Mouse (Mus musculus): Measurements from ENCODE around the gene Synm. TPM values are rescaled to one million over a fixed set of nuclear protein-coding genes. Genes with fewer than 3 reads are reported as not detected.

The Synm gene
- total and polyA plus RNA-seq, 2 experiments from 2014 or later: 4.7 to 6.0 TPM

DNA sequence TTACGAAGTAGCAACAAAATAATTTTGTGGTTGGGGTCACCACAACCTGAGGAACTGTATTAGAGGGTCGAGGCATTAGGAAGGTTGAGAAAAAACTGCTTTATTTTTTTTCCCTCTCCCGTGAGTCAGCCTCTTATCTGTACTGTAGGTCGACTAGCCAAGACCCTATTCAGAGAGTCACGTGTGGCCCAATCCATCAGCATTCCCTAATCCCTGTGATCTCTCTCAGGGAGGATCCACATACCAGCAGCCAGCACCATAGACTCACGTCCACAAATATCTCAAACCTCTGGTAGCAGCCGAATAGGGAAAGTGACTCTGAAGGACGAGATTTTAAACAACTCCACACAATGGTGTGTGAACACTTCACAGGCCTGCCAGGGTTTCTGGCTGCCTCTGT lies 37.5 kb upstream of the Synm start:
- Histone ChIP-seq H3K27me3 (ENCODE audit: insufficient read depth, low read length) (no peaks in the 10 kb centered on the region), H3K4me3 (ENCODE audit: low read depth, low read length) (no peak overlapping the region), H3K9me3 (ENCODE audit: low read length) (no peaks in the 10 kb centered on the region), H3K9ac (replicated peaks; ENCODE audit: low read length, poor library complexity, severe bottlenecking) (no peak overlapping the region), H3K27ac (ENCODE audit: low read depth, low read length) (no peak overlapping the region), H3K4me2 (ENCODE audit: low read depth, low read length, poor library complexity, severe bottlenecking) (no peak overlapping the region), H3K36me3 (ENCODE audit: insufficient read depth, low read length) (no peaks in the 10 kb centered on the region), H3K4me1 (ENCODE audit: insufficient read depth, low read length) (no peaks in the 10 kb centered on the region)
- no peak for ATAC-seq (ENCODE audit: low FRiP score)
- 35% methylated on average over 8 of the region's 8 CpGs for WGBS
- no peak for DNase-seq (ENCODE audit: low spot score)
- no peak for TF ChIP-seq CTCF (IDR thresholded peaks at IDR 0.05)

- no peak for DNase-seq (ENCODE audit: low spot score)
- H3K9me3 ChIP-seq (ENCODE audit: low read length): no peaks in the 10 kb centered on the region
- 73% methylated on average over 7 of the region's 7 CpGs for WGBS
- H3K4me2 ChIP-seq (ENCODE audit: low read depth, low read length, poor library complexity, severe bottlenecking): no peak overlapping the region
- no peak overlapping the region for H3K9ac ChIP-seq (replicated peaks; ENCODE audit: low read length, poor library complexity, severe bottlenecking)
- no peak for TF ChIP-seq CTCF (IDR thresholded peaks at IDR 0.05)
- H3K27ac ChIP-seq (ENCODE audit: low read depth, low read length): no peak overlapping the region
- H3K4me3 ChIP-seq (ENCODE audit: low read depth, low read length): no peak overlapping the region
- H3K36me3 ChIP-seq (ENCODE audit: insufficient read depth, low read length): no peaks in the 10 kb centered on the region
- ATAC-seq (ENCODE audit: low FRiP score): no peak
- no peaks in the 10 kb centered on the region for H3K27me3 ChIP-seq (ENCODE audit: insufficient read depth, low read length)
- H3K4me1 ChIP-seq (ENCODE audit: insufficient read depth, low read length): no peaks in the 10 kb centered on the region
These were observed 33.9 kb upstream of the Synm start for GRCm38 (mm10) chr7:67793449-67793848.

- no peaks in the 10 kb centered on the region for H3K27me3 ChIP-seq (ENCODE audit: insufficient read depth, low read length)
- ATAC-seq (ENCODE audit: low FRiP score) (no peak), DNase-seq (ENCODE audit: low spot score) (no peak)
- no peak overlapping the region for H3K4me3 ChIP-seq (ENCODE audit: low read depth, low read length)
- no peaks in the 10 kb centered on the region for H3K9me3 ChIP-seq (ENCODE audit: low read length)
- no peaks in the 10 kb centered on the region for H3K36me3 ChIP-seq (ENCODE audit: insufficient read depth, low read length)
- no peaks in the 10 kb centered on the region for H3K4me1 ChIP-seq (ENCODE audit: insufficient read depth, low read length)
- 61% methylated on average over 7 of the region's 7 CpGs for WGBS
- no peak for TF ChIP-seq CTCF (IDR thresholded peaks at IDR 0.05)
- H3K27ac ChIP-seq (ENCODE audit: low read depth, low read length): no peak overlapping the region
- H3K4me2 ChIP-seq (ENCODE audit: low read depth, low read length, poor library complexity, severe bottlenecking): no peak overlapping the region
- no peak overlapping the region for H3K9ac ChIP-seq (replicated peaks; ENCODE audit: low read length, poor library complexity, severe bottlenecking)
These were observed 31.7 kb upstream of the Synm start for GRCm38 (mm10) chr7:67791256-67791655.

DNA sequence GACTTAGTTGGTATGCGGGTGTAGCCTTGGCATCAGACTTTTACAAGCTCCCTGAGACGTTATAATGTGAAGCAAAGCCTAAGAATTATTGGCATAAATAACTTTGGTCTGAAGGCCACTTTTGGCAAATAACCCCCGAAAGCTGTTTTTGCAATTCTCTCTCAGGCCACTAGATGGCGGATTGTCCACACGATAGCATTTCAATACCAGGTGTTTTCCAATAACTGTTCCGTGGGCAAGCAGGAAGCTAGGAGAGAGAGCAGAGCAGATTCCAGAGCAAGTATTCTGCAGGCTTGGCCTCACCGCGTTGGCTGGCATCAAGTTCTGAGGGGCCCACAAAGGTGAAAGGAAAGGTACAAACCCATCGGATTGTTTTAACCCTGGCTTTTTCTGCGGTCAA lies 29.2 kb upstream of the Synm start:
- Histone ChIP-seq H3K4me3 (ENCODE audit: low read depth, low read length) (no peak overlapping the region), H3K9ac (replicated peaks; ENCODE audit: low read length, poor library complexity, severe bottlenecking) (no peak overlapping the region), H3K4me2 (ENCODE audit: low read depth, low read length, poor library complexity, severe bottlenecking) (no peak overlapping the region), H3K27ac (ENCODE audit: low read depth, low read length) (no peak overlapping the region), H3K27me3 (ENCODE audit: insufficient read depth, low read length) (no peaks in the 10 kb centered on the region), H3K9me3 (ENCODE audit: low read length) (no peaks in the 10 kb centered on the region), H3K36me3 (ENCODE audit: insufficient read depth, low read length) (no peaks in the 10 kb centered on the region), H3K4me1 (ENCODE audit: insufficient read depth, low read length) (no peaks in the 10 kb centered on the region)
- WGBS: 16% methylated on average over 10 of the region's 10 CpGs
- DNase-seq (ENCODE audit: low spot score) (peak; percentile 86), ATAC-seq (ENCODE audit: low FRiP score) (no peak)
- TF ChIP-seq CTCF (IDR thresholded peaks at IDR 0.05): peak; percentile 95

DNA sequence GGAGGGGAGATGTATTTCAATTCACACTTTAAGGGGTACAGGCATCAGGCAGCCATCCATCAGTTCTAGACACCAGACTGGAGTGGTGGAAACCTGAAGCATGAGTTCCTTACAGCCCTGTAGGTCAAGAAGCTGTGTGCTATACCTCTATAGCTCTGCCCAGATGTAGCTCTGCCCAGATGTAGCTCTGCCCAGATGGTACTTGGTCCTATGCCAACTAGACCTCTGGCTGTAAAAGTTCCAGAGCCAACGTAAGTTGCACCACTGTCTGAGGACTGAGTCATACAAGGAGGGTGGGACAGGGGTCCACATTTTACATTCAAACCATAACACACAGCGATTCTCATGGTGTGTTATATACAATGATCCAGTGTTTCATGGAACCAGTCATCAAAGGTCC lies 28.3 kb upstream of the Synm start:
- no peak overlapping the region for H3K27ac ChIP-seq (ENCODE audit: low read depth, low read length)
- ATAC-seq (ENCODE audit: low FRiP score): no peak
- no peaks in the 10 kb centered on the region for H3K27me3 ChIP-seq (ENCODE audit: insufficient read depth, low read length)
- no peak overlapping the region for H3K4me3 ChIP-seq (ENCODE audit: low read depth, low read length)
- WGBS: 78% methylated on average over 2 of the region's 2 CpGs
- H3K4me2 ChIP-seq (ENCODE audit: low read depth, low read length, poor library complexity, severe bottlenecking): no peak overlapping the region
- no peaks in the 10 kb centered on the region for H3K9me3 ChIP-seq (ENCODE audit: low read length)
- H3K9ac ChIP-seq (replicated peaks; ENCODE audit: low read length, poor library complexity, severe bottlenecking): no peak overlapping the region
- no peak for TF ChIP-seq CTCF (IDR thresholded peaks at IDR 0.05)
- DNase-seq (ENCODE audit: low spot score): no peak
- H3K36me3 ChIP-seq (ENCODE audit: insufficient read depth, low read length): no peaks in the 10 kb centered on the region
- H3K4me1 ChIP-seq (ENCODE audit: insufficient read depth, low read length): no peaks in the 10 kb centered on the region

- no peak overlapping the region for H3K4me3 ChIP-seq (ENCODE audit: low read depth, low read length)
- H3K27me3 ChIP-seq (ENCODE audit: insufficient read depth, low read length): no peaks in the 10 kb centered on the region
- H3K9me3 ChIP-seq (ENCODE audit: low read length): no peaks in the 10 kb centered on the region
- no peaks in the 10 kb centered on the region for H3K36me3 ChIP-seq (ENCODE audit: insufficient read depth, low read length)
- no peak for TF ChIP-seq CTCF (IDR thresholded peaks at IDR 0.05)
- H3K4me2 ChIP-seq (ENCODE audit: low read depth, low read length, poor library complexity, severe bottlenecking): no peak overlapping the region
- WGBS: 21% methylated on average over 12 of the region's 12 CpGs
- H3K27ac ChIP-seq (ENCODE audit: low read depth, low read length): no peak overlapping the region
- ATAC-seq (ENCODE audit: low FRiP score) (no peak), DNase-seq (ENCODE audit: low spot score) (peak; percentile 47)
- no peak overlapping the region for H3K9ac ChIP-seq (replicated peaks; ENCODE audit: low read length, poor library complexity, severe bottlenecking)
- H3K4me1 ChIP-seq (ENCODE audit: insufficient read depth, low read length): peaks cover 4% of the 10 kb centered on the region; the same call in 1 of the 2 replicates
These were observed 17.2 kb upstream of the Synm start for GRCm38 (mm10) chr7:67776636-67777305.

All from midbrain, postnatal 0 days (tissue).